Mouse (Mus musculus) R1 (cell line): Measurements from ENCODE around the gene Fgfr2.

ENCODE experiments used
- DNase-seq: peaks from one replicate; pipeline ENCODE4 v3.0.0-alpha.2; 2018; ENCODE audit warnings: low read depth, low spot score

The Fgfr2 gene

GRCm38 (mm10) chr7:132777117-132777516 lies 346.0 kb downstream of the Fgfr2 start:
- no peak for DNase-seq

- peak; percentile 65 for DNase-seq
Measured at GRCm38 (mm10) chr7:132776338-132777111, 346.6 kb downstream of the Fgfr2 start.

- no peak for DNase-seq
Measured at GRCm38 (mm10) chr7:132775922-132776321, 347.2 kb downstream of the Fgfr2 start.

- no peak for DNase-seq
Measured at GRCm38 (mm10) chr7:132775333-132775732, 347.8 kb downstream of the Fgfr2 start.

- no peak for DNase-seq
Measured at GRCm38 (mm10) chr7:132773011-132773705, 350.0 kb downstream of the Fgfr2 start.

- no peak for DNase-seq
Measured at GRCm38 (mm10) chr7:132772440-132772839, 350.7 kb downstream of the Fgfr2 start.

GRCm38 (mm10) chr7:132768498-132769344 lies 354.4 kb downstream of the Fgfr2 start:
- no peak for DNase-seq

- no peak for DNase-seq
Measured at GRCm38 (mm10) chr7:132767999-132768370, 355.2 kb downstream of the Fgfr2 start.

- DNase-seq, result no peak
Measured at GRCm38 (mm10) chr7:132767233-132767998, 355.7 kb downstream of the Fgfr2 start.

GRCm38 (mm10) chr7:132766235-132766871 lies 356.8 kb downstream of the Fgfr2 start:
- no peak for DNase-seq

GRCm38 (mm10) chr7:132765629-132766186 lies 357.4 kb downstream of the Fgfr2 start:
- DNase-seq, result no peak

- DNase-seq, result no peak
Measured at GRCm38 (mm10) chr7:132764896-132765491, 358.2 kb downstream of the Fgfr2 start.

GRCm38 (mm10) chr7:132764314-132764713 lies 358.8 kb downstream of the Fgfr2 start:
- no peak for DNase-seq

GRCm38 (mm10) chr7:132763911-132764310 lies 359.2 kb downstream of the Fgfr2 start:
- DNase-seq, result no peak

GRCm38 (mm10) chr7:132763351-132763750 lies 359.8 kb downstream of the Fgfr2 start:
- no peak for DNase-seq

GRCm38 (mm10) chr7:132761409-132761808 lies 361.7 kb downstream of the Fgfr2 start:
- no peak for DNase-seq

- DNase-seq, result no peak
Measured at GRCm38 (mm10) chr7:132760589-132761180, 362.5 kb downstream of the Fgfr2 start.

GRCm38 (mm10) chr7:132759926-132760325 lies 363.2 kb downstream of the Fgfr2 start:
- no peak for DNase-seq

GRCm38 (mm10) chr7:132759405-132759891 lies 363.7 kb downstream of the Fgfr2 start:
- no peak for DNase-seq

- DNase-seq, result no peak
Measured at GRCm38 (mm10) chr7:132758875-132759274, 364.3 kb downstream of the Fgfr2 start.
